Mouse (Mus musculus) fat pad, adult 2 months (tissue): ENCODE measurements at regions not wholly inside any gene's neighbourhood (a gene's known extent, or its start where the extent isn't known, plus 50 kb on each side); places are given as distances from the start of the nearest gene placed in this dataset.
A peak's percentile ranks its signal among the peaks of the same experiment; 100 is the strongest.

Experiments
- DNase-seq: peaks from one replicate; pipeline ENCODE4 v3.0.0-alpha.2; 2011; ENCODE audit warnings: low read depth, low spot score; ENCODE audit errors: extremely low read depth

- peak; percentile 21 for DNase-seq
Measured at GRCm38 (mm10) chr11:10798079-10798478, 315.9 kb upstream of the Vwc2 start.

GRCm38 (mm10) chr11:10840191-10840590 lies 273.8 kb upstream of the Vwc2 start:
- DNase-seq = no peak

GRCm38 (mm10) chr11:10841083-10841482 lies 272.9 kb upstream of the Vwc2 start:
- DNase-seq = no peak

- no peak for DNase-seq
Measured at GRCm38 (mm10) chr11:10872267-10872666, 241.8 kb upstream of the Vwc2 start.

GRCm38 (mm10) chr11:10893302-10893701 lies 220.7 kb upstream of the Vwc2 start:
- no peak for DNase-seq

GRCm38 (mm10) chr11:10923998-10924397 lies 190.0 kb upstream of the Vwc2 start:
- DNase-seq = no peak

- no peak for DNase-seq
Measured at GRCm38 (mm10) chr11:10952914-10953313, 161.1 kb upstream of the Vwc2 start.
